12 mouse cellular contexts compared by ENCODE assay signal in genomic region chrX:58377926-58378325, GRCm38 (mm10).
A peak's percentile ranks its signal among the peaks of the same experiment; 100 is the strongest.
DNase-seq lines count a peak whose midpoint lies in the region; ATAC-seq lines count a peak whose summit lies in the region.
"Had no signal": no experiment of that assay in that cellular context is flagged by ENCODE, and none has a peak within 500 bp of the region (broad histone marks: within the 10 kb centered on the region; RNA-seq: fewer than 3 reads in every experiment).

No protein-coding gene starts in this region.

- peak; percentile 6 for DNase-seq in embryonic facial prominence, embryonic 11.5 days (ENCODE audit: low spot score)
- DNase-seq in embryonic facial prominence, embryonic 10.5 days (ENCODE audit: low spot score) = no peak
- DNase-seq in left cerebral cortex, adult 11 months (ENCODE audit: low spot score) = peak; percentile 4
- no peak for DNase-seq in left cerebral cortex, adult 8-10 months (ENCODE audit: low spot score in 2 of 2)
- DNase-seq in embryo, embryonic 11 days = peak; percentile 40
- DNase-seq in urinary bladder, adult 2 months (ENCODE audit: low spot score) = no peak
- DNase-seq in urinary bladder, postnatal 4 days (ENCODE audit: low spot score in 2 of 2) = no peak
- DNase-seq: liver, postnatal 0 days had no signal

- ATAC-seq in embryonic facial prominence, embryonic 11.5 days (replicated peaks; ENCODE audit: insufficient number of reproducible peaks, low FRiP score, low TSS enrichment, low read depth) = no peak
- ATAC-seq in midbrain, embryonic 15.5 days (replicated peaks) = peak; percentile 52
- ATAC-seq: intestine, embryonic 16.5 days; liver, postnatal 0 days had no signal

- no peak overlapping the region for H3K9ac ChIP-seq in embryonic facial prominence, embryonic 11.5 days (replicated peaks; ENCODE audit: low read length)
- no peak overlapping the region for H3K9ac ChIP-seq in midbrain, embryonic 15.5 days
- H3K9ac ChIP-seq: liver, postnatal 0 days; neural tube, embryonic 12.5 days; stomach, embryonic 15.5 days had no signal

- no peaks in the 10 kb centered on the region for H3K4me1 ChIP-seq in embryonic facial prominence, embryonic 11.5 days (ENCODE audit: control insufficient read depth, insufficient read depth, low read length)
- H3K4me1 ChIP-seq in embryonic facial prominence, embryonic 10.5 days = no peaks in the 10 kb centered on the region
- no peaks in the 10 kb centered on the region for H3K4me1 ChIP-seq in midbrain, embryonic 15.5 days
- H3K4me1 ChIP-seq: neural tube, embryonic 12.5 days; stomach, embryonic 15.5 days had no signal

- no peaks in the 10 kb centered on the region for H3K36me3 ChIP-seq in embryonic facial prominence, embryonic 11.5 days (replicated peaks; ENCODE audit: control insufficient read depth, insufficient read depth, low read depth, low read length)
- no peaks in the 10 kb centered on the region for H3K36me3 ChIP-seq in embryonic facial prominence, embryonic 10.5 days (replicated peaks)
- no peaks in the 10 kb centered on the region for H3K36me3 ChIP-seq in midbrain, embryonic 15.5 days (replicated peaks)
- H3K36me3 ChIP-seq: neural tube, embryonic 12.5 days; stomach, embryonic 15.5 days had no signal

- no peak overlapping the region for H3K4me3 ChIP-seq in embryonic facial prominence, embryonic 11.5 days (ENCODE audit: low read depth, low read length)
- no peak overlapping the region for H3K4me3 ChIP-seq in embryonic facial prominence, embryonic 10.5 days
- H3K4me3 ChIP-seq in midbrain, embryonic 15.5 days = no peak overlapping the region
- H3K4me3 ChIP-seq: neural tube, embryonic 12.5 days; stomach, embryonic 15.5 days had no signal

- no peaks in the 10 kb centered on the region for H3K27me3 ChIP-seq in embryonic facial prominence, embryonic 11.5 days (ENCODE audit: control insufficient read depth, insufficient read depth, low read length)
- H3K27me3 ChIP-seq in embryonic facial prominence, embryonic 10.5 days (replicated peaks; ENCODE audit: low read depth, poor library complexity, severe bottlenecking) = no peaks in the 10 kb centered on the region
- no peaks in the 10 kb centered on the region for H3K27me3 ChIP-seq in midbrain, embryonic 15.5 days (replicated peaks)
- H3K27me3 ChIP-seq: neural tube, embryonic 12.5 days; stomach, embryonic 15.5 days had no signal

- H3K27ac ChIP-seq in embryonic facial prominence, embryonic 11.5 days (replicated peaks; ENCODE audit: low read depth, low read length) = no peak overlapping the region
- no peak overlapping the region for H3K27ac ChIP-seq in embryonic facial prominence, embryonic 10.5 days (replicated peaks)
- no peak overlapping the region for H3K27ac ChIP-seq in midbrain, embryonic 15.5 days
- H3K27ac ChIP-seq: neural tube, embryonic 12.5 days; stomach, embryonic 15.5 days had no signal

- H3K4me2 ChIP-seq in embryonic facial prominence, embryonic 11.5 days (ENCODE audit: low read depth, low read length) = no peak overlapping the region
- H3K4me2 ChIP-seq in midbrain, embryonic 15.5 days = no peak overlapping the region
- H3K4me2 ChIP-seq: neural tube, embryonic 12.5 days; stomach, embryonic 15.5 days had no signal

- no peaks in the 10 kb centered on the region for H3K9me3 ChIP-seq in embryonic facial prominence, embryonic 11.5 days (replicated peaks; ENCODE audit: control insufficient read depth, low read length)
- H3K9me3 ChIP-seq in embryonic facial prominence, embryonic 10.5 days = no peaks in the 10 kb centered on the region
- no peaks in the 10 kb centered on the region for H3K9me3 ChIP-seq in midbrain, embryonic 15.5 days
- H3K9me3 ChIP-seq: neural tube, embryonic 12.5 days; stomach, embryonic 15.5 days had no signal

- WGBS in embryonic facial prominence, embryonic 11.5 days = 69% methylated on average over 3 of the region's 3 CpGs
- 76% methylated on average over 3 of the region's 3 CpGs for WGBS in embryonic facial prominence, embryonic 10.5 days
- 65% methylated on average over 3 of the region's 3 CpGs for WGBS in midbrain, embryonic 15.5 days

Comparison
In these comparisons a context has a peak if more than half of its experiments do, and no peak if none do; other contexts are left out.
1. DNase-seq: peak in embryonic facial prominence, embryonic 11.5 days (single experiment), left cerebral cortex, adult 11 months (single experiment) and embryo, embryonic 11 days (single experiment); none in embryonic facial prominence, embryonic 10.5 days (single experiment), left cerebral cortex, adult 8-10 months (0 of 2), urinary bladder, adult 2 months (single experiment) and urinary bladder, postnatal 4 days (0 of 2).